In the genomic region with DNA sequence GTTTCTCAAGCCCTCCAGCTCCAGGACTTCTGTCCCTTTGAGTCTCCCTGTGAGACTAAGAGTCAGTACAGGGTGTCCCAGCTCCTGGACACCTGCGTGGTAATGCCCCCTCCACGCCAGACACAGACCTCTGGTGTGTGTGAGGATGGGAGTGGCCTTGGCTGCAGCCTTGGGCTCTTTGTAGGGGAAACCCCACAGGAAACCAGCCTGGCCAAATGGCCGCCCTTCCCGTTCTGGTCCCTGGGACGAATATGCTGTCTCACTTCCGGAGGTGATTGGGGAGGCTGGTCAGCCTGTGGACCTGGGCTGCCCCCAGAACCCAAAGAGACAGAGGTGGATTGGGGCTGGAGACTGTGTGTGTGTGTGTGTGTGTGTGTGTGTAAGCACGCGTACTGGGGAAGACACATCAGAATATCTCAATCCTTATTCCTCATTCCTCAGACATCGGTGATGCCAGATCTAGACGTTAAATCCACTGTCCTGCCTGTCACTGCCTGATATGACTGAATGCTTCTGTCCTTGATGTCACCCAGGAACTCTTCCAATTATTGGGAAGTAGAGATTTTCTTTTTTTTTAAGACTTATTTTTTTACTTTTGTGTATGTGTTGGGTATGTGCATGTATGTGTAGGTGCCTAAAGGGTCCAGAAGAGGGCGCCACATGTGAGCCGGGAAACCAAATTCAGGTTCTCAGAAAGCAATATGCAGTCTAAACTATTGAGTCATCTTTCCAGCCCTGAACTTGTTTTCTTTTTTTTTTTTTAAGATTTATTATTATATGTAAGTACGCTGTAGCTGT, we compare ENCODE assay signal across 8 mouse cellular contexts. TPM values are rescaled to one million over a fixed set of nuclear protein-coding genes. Genes with fewer than 3 reads are reported as not detected.
A peak's percentile ranks its signal among the peaks of the same experiment; 100 is the strongest.
DNase-seq lines count a peak whose midpoint lies in the region; ATAC-seq and TF ChIP-seq lines count a peak whose summit lies in the region.

No protein-coding gene starts in this region.

- H3K4me3 ChIP-seq in CH12.LX (replicated peaks in 1 of 3; ENCODE audit: low read depth in 2 of 3, low read length in 2 of 3, poor library complexity in 1 of 3): peak overlapping the region; percentile 26 to 96 (median 82)
- peak overlapping the region; percentile 46 for H3K4me3 ChIP-seq in forebrain, embryonic 16.5 days (replicated peaks; ENCODE audit: low read length)
- peak overlapping the region; percentile 34 for H3K4me3 ChIP-seq in hindbrain, embryonic 12.5 days
- peak overlapping the region; percentile 76 for H3K4me3 ChIP-seq in limb, embryonic 15.5 days
- peak overlapping the region; percentile 36 for H3K4me3 ChIP-seq in midbrain, embryonic 16.5 days (ENCODE audit: low read depth, low read length)

- peak overlapping the region; percentile 93 for H3K9ac ChIP-seq in CH12.LX (ENCODE audit: insufficient read depth, low read depth)
- H3K9ac ChIP-seq in forebrain, embryonic 16.5 days (replicated peaks; ENCODE audit: low read depth, low read length): peak overlapping the region; percentile 63
- peak overlapping the region; percentile 60 for H3K9ac ChIP-seq in hindbrain, embryonic 12.5 days
- H3K9ac ChIP-seq in limb, embryonic 15.5 days: peak overlapping the region; percentile 87
- peak overlapping the region; percentile 67; the same call in 1 of the 2 replicates for H3K9ac ChIP-seq in midbrain, embryonic 16.5 days (ENCODE audit: low read depth, low read length)

- 61% methylated on average over 13 of the region's 13 CpGs for WGBS in forebrain, embryonic 16.5 days
- 60% methylated on average over 13 of the region's 13 CpGs for WGBS in hindbrain, embryonic 12.5 days
- WGBS in limb, embryonic 15.5 days: 49% methylated on average over 13 of the region's 13 CpGs
- 59% methylated on average over 13 of the region's 13 CpGs for WGBS in midbrain, embryonic 16.5 days

- TF ChIP-seq RAD21 in CH12.LX (IDR thresholded peaks at IDR 0.05; ENCODE audit: low read depth, low read length): no peak

- no peaks in the 10 kb centered on the region for H3K9me3 ChIP-seq in CH12.LX (replicated peaks; ENCODE audit: low read length)
- no peaks in the 10 kb centered on the region for H3K9me3 ChIP-seq in forebrain, embryonic 16.5 days (ENCODE audit: control insufficient read depth, low read length)
- H3K9me3 ChIP-seq in hindbrain, embryonic 12.5 days (replicated peaks): no peaks in the 10 kb centered on the region
- H3K9me3 ChIP-seq in limb, embryonic 15.5 days: no peaks in the 10 kb centered on the region
- H3K9me3 ChIP-seq in midbrain, embryonic 16.5 days (replicated peaks; ENCODE audit: control insufficient read depth, low read length, poor library complexity, severe bottlenecking): no peaks in the 10 kb centered on the region

- TF ChIP-seq EP300 in CH12.LX (IDR thresholded peaks at IDR 0.05; ENCODE audit: low read length): peak; percentile 17

- H3K4me2 ChIP-seq in CH12.LX (ENCODE audit: insufficient read depth, low read depth, poor library complexity, severe bottlenecking): peak overlapping the region; percentile 84
- H3K4me2 ChIP-seq in forebrain, embryonic 16.5 days (ENCODE audit: low read length): peak overlapping the region; percentile 70
- H3K4me2 ChIP-seq in hindbrain, embryonic 12.5 days (replicated peaks): peak overlapping the region; percentile 63
- H3K4me2 ChIP-seq in limb, embryonic 15.5 days: peak overlapping the region; percentile 93
- H3K4me2 ChIP-seq in midbrain, embryonic 16.5 days (ENCODE audit: low read length): peak overlapping the region; percentile 65

- H3K79me2 ChIP-seq in CH12.LX (replicated peaks; ENCODE audit: control insufficient read depth, extremely low read depth, insufficient read depth, poor library complexity, severe bottlenecking): peaks cover 28% of the 10 kb centered on the region

- peaks cover 22 to 43% of the 10 kb centered on the region in 2 experiments for H3K36me3 ChIP-seq in CH12.LX (replicated peaks in 1 of 2; ENCODE audit: control insufficient read depth in 1 of 2, insufficient read depth in 1 of 2, low read length in 1 of 2)
- H3K36me3 ChIP-seq in forebrain, embryonic 16.5 days (ENCODE audit: control insufficient read depth, insufficient read depth): no peaks in the 10 kb centered on the region
- H3K36me3 ChIP-seq in hindbrain, embryonic 12.5 days: peaks cover 4% of the 10 kb centered on the region; the same call in 1 of the 2 replicates
- peaks cover 36% of the 10 kb centered on the region for H3K36me3 ChIP-seq in limb, embryonic 15.5 days
- no peaks in the 10 kb centered on the region for H3K36me3 ChIP-seq in midbrain, embryonic 16.5 days (ENCODE audit: control insufficient read depth, insufficient read depth, low read length)

- H3K27me3 ChIP-seq in CH12.LX (replicated peaks): no peaks in the 10 kb centered on the region
- H3K27me3 ChIP-seq in forebrain, embryonic 16.5 days (replicated peaks; ENCODE audit: control insufficient read depth, insufficient read depth, low read length): no peaks in the 10 kb centered on the region
- peaks cover 24% of the 10 kb centered on the region for H3K27me3 ChIP-seq in hindbrain, embryonic 12.5 days
- no peaks in the 10 kb centered on the region for H3K27me3 ChIP-seq in limb, embryonic 15.5 days
- peaks cover 11% of the 10 kb centered on the region; the same call in 1 of the 2 replicates for H3K27me3 ChIP-seq in midbrain, embryonic 16.5 days (ENCODE audit: control insufficient read depth, insufficient read depth, low read depth, low read length)

- peak; percentile 35 to 62; a peak in 3 of 4 replicates for TF ChIP-seq CTCF in CH12.LX (conservative IDR thresholded peaks at IDR 0.05 in 1 of 2, IDR thresholded peaks at IDR 0.05 in 1 of 2; ENCODE audit: low read depth in 2 of 2, low read length in 2 of 2)

- dilution Hi-C loops in CH12.LX (cut with MboI; ENCODE audit: extremely low pct_ligation_motif_present, extremely low pct_unique_long_range_greater_than_20kb, low sequenced_read_pairs): no loop called here

- H3K27ac ChIP-seq in CH12.LX (ENCODE audit: insufficient read depth, low read depth): peak overlapping the region; percentile 94
- H3K27ac ChIP-seq in forebrain, embryonic 16.5 days (ENCODE audit: low read length): peak overlapping the region; percentile 51
- peak overlapping the region; percentile 78 for H3K27ac ChIP-seq in hindbrain, embryonic 12.5 days
- H3K27ac ChIP-seq in limb, embryonic 15.5 days: peak overlapping the region; percentile 99
- H3K27ac ChIP-seq in midbrain, embryonic 16.5 days (ENCODE audit: low read length): peak overlapping the region; percentile 60

- H3K4me1 ChIP-seq in CH12.LX (ENCODE audit: control insufficient read depth in 1 of 2, insufficient read depth in 2 of 2): peaks cover 20 to 62% of the 10 kb centered on the region in 2 experiments
- H3K4me1 ChIP-seq in forebrain, embryonic 16.5 days (replicated peaks; ENCODE audit: control insufficient read depth, insufficient read depth, low read length): peaks cover 42% of the 10 kb centered on the region
- peaks cover 62% of the 10 kb centered on the region for H3K4me1 ChIP-seq in hindbrain, embryonic 12.5 days
- peaks cover 78% of the 10 kb centered on the region for H3K4me1 ChIP-seq in limb, embryonic 15.5 days
- peaks cover 20% of the 10 kb centered on the region for H3K4me1 ChIP-seq in midbrain, embryonic 16.5 days (ENCODE audit: control insufficient read depth, insufficient read depth, low read length)

- ATAC-seq in activated CD4-positive, CD25-positive, alpha-beta regulatory T cell, adult 4 months: peak; percentile 9
- 0 out of 2 replicates have a peak, but pooled peaks have one; percentile 4 for ATAC-seq in forebrain, embryonic 16.5 days
- ATAC-seq in hindbrain, embryonic 12.5 days (ENCODE audit: low FRiP score): no peak
- ATAC-seq in limb, embryonic 15.5 days (ENCODE audit: insufficient number of reproducible peaks, low FRiP score, low TSS enrichment, low read depth): no peak
- no peak for ATAC-seq in midbrain, embryonic 16.5 days

- TF ChIP-seq POLR2A in CH12.LX (IDR thresholded peaks at IDR 0.05; ENCODE audit: low read depth, low read length): peak; percentile 54; the same call in 1 of the 2 replicates

- in situ Hi-C loops in CH12.LX (cut with MboI; ENCODE audit: low pct_ligation_motif_present, low pct_unique_long_range_greater_than_20kb, low sequenced_read_pairs): loop anchor here (25.0 kb wide), 1 partner anchor 158 kb away; no protein-coding TSS in a partner anchor

- peak; percentile 68 for DNase-seq in CH12.LX (ENCODE audit: extremely low read depth)
- no peak for DNase-seq in right cerebral cortex, postnatal 25 days
- no peak for DNase-seq in cerebellum, postnatal 25 days

RNA-seq across cellular contexts. Expression of gene Nanos3, which starts 19.2 kb away (rescaled TPM):
- total RNA-seq in CH12.LX (2012; rRNA removed) (not detected in 2 replicates), CH12.LX (2014; rRNA removed) (not detected in 2 replicates)
- polyA plus RNA-seq in CH12.LX (2012; ENCODE audit: insufficient read length, low read depth): not detected in 2 replicates
- polyA plus RNA-seq in activated CD4-positive, CD25-positive, alpha-beta regulatory T cell, adult 4 months (2017; shearing (Covaris generic)): 1 to 10 TPM in 1 of 2 experiments, not detected in 1; 1.1 TPM
- 3.2 and 4.7 TPM in 2 replicates for polyA plus RNA-seq in forebrain, embryonic 16.5 days (2015; fragmentation: Nextera tagmentation; extraction: Ambion mirVana)
- 5.8 and 7.2 TPM in 2 replicates for polyA plus RNA-seq in hindbrain, embryonic 12.5 days (2016; fragmentation: Nextera tagmentation; extraction: Ambion mirVana)
- polyA plus RNA-seq in limb, embryonic 15.5 days (2015; fragmentation: Nextera tagmentation; extraction: Ambion mirVana): 1.8 and 3.0 TPM in 2 replicates
- 6.6 and 7.1 TPM in 2 replicates for polyA plus RNA-seq in midbrain, embryonic 16.5 days (2015; fragmentation: Nextera tagmentation; extraction: Ambion mirVana)

RNA-seq across cellular contexts. Expression of gene Zswim4, which starts 32.7 kb away (rescaled TPM):
- 6.3 and 9.7 TPM in 2 replicates for total RNA-seq in CH12.LX (2012; rRNA removed)
- total RNA-seq in CH12.LX (2014; rRNA removed): 4.7 and 4.9 TPM in 2 replicates
- polyA plus RNA-seq in CH12.LX (2012; ENCODE audit: insufficient read length, low read depth): 6.5 and 9.1 TPM in 2 replicates
- polyA plus RNA-seq in activated CD4-positive, CD25-positive, alpha-beta regulatory T cell, adult 4 months (2017; shearing (Covaris generic)): 1 to 10 TPM; 3.1 to 5.5 TPM
- polyA plus RNA-seq in forebrain, embryonic 16.5 days (2015; fragmentation: Nextera tagmentation; extraction: Ambion mirVana): 40.1 and 41.8 TPM in 2 replicates
- polyA plus RNA-seq in hindbrain, embryonic 12.5 days (2016; fragmentation: Nextera tagmentation; extraction: Ambion mirVana): 57.5 and 59.0 TPM in 2 replicates
- 13.5 and 15.1 TPM in 2 replicates for polyA plus RNA-seq in limb, embryonic 15.5 days (2015; fragmentation: Nextera tagmentation; extraction: Ambion mirVana)
- polyA plus RNA-seq in midbrain, embryonic 16.5 days (2015; fragmentation: Nextera tagmentation; extraction: Ambion mirVana): 22.4 and 26.4 TPM in 2 replicates

RNA-seq across cellular contexts. Expression of gene D8Ertd738e, which starts 45.3 kb away (rescaled TPM):
- total RNA-seq in CH12.LX (2012; rRNA removed) (225 and 266 TPM in 2 replicates), CH12.LX (2014; rRNA removed) (213 and 228 TPM in 2 replicates)
- 217 and 262 TPM in 2 replicates for polyA plus RNA-seq in CH12.LX (2012; ENCODE audit: insufficient read length, low read depth)
- polyA plus RNA-seq in activated CD4-positive, CD25-positive, alpha-beta regulatory T cell, adult 4 months (2017; shearing (Covaris generic)): 100 to 1,000 TPM; 382 to 385 TPM
- 214 and 231 TPM in 2 replicates for polyA plus RNA-seq in forebrain, embryonic 16.5 days (2015; fragmentation: Nextera tagmentation; extraction: Ambion mirVana)
- 255 and 266 TPM in 2 replicates for polyA plus RNA-seq in hindbrain, embryonic 12.5 days (2016; fragmentation: Nextera tagmentation; extraction: Ambion mirVana)
- 309 and 325 TPM in 2 replicates for polyA plus RNA-seq in limb, embryonic 15.5 days (2015; fragmentation: Nextera tagmentation; extraction: Ambion mirVana)
- polyA plus RNA-seq in midbrain, embryonic 16.5 days (2015; fragmentation: Nextera tagmentation; extraction: Ambion mirVana): 229 and 244 TPM in 2 replicates

RNA-seq across cellular contexts. Expression of gene Mri1, which starts 53.0 kb away (rescaled TPM):
- total RNA-seq in CH12.LX (2012; rRNA removed): 51.6 and 58.6 TPM in 2 replicates
- 79.7 and 102 TPM in 2 replicates for total RNA-seq in CH12.LX (2014; rRNA removed)
- polyA plus RNA-seq in CH12.LX (2012; ENCODE audit: insufficient read length, low read depth): 62.1 and 70.8 TPM in 2 replicates
- polyA plus RNA-seq in activated CD4-positive, CD25-positive, alpha-beta regulatory T cell, adult 4 months (2017; shearing (Covaris generic)): 10 to 100 TPM; 38.1 to 39.4 TPM
- 46.5 and 57.1 TPM in 2 replicates for polyA plus RNA-seq in forebrain, embryonic 16.5 days (2015; fragmentation: Nextera tagmentation; extraction: Ambion mirVana)
- polyA plus RNA-seq in hindbrain, embryonic 12.5 days (2016; fragmentation: Nextera tagmentation; extraction: Ambion mirVana): 57.3 and 62.9 TPM in 2 replicates
- polyA plus RNA-seq in limb, embryonic 15.5 days (2015; fragmentation: Nextera tagmentation; extraction: Ambion mirVana): 62.0 and 65.5 TPM in 2 replicates
- polyA plus RNA-seq in midbrain, embryonic 16.5 days (2015; fragmentation: Nextera tagmentation; extraction: Ambion mirVana): 41.1 and 43.4 TPM in 2 replicates

RNA-seq across cellular contexts. Expression of gene 4930432K21Rik, which starts 56.3 kb away (rescaled TPM):
- 0.04 TPM in 1 of 2 replicates, not detected in the other for total RNA-seq in CH12.LX (2012; rRNA removed)
- 0.09 TPM in 1 of 2 replicates, not detected in the other for total RNA-seq in CH12.LX (2014; rRNA removed)
- polyA plus RNA-seq in CH12.LX (2012; ENCODE audit: insufficient read length, low read depth): not detected in 2 replicates
- polyA plus RNA-seq in activated CD4-positive, CD25-positive, alpha-beta regulatory T cell, adult 4 months (2017; shearing (Covaris generic)): 1 to 10 TPM in 1 of 2 experiments, under 1 TPM in 1; 0.40 to 1.2 TPM
- polyA plus RNA-seq in forebrain, embryonic 16.5 days (2015; fragmentation: Nextera tagmentation; extraction: Ambion mirVana): 2.6 and 3.5 TPM in 2 replicates
- polyA plus RNA-seq in hindbrain, embryonic 12.5 days (2016; fragmentation: Nextera tagmentation; extraction: Ambion mirVana): 1.6 and 1.9 TPM in 2 replicates
- 1.1 and 1.3 TPM in 2 replicates for polyA plus RNA-seq in limb, embryonic 15.5 days (2015; fragmentation: Nextera tagmentation; extraction: Ambion mirVana)
- 2.1 and 2.5 TPM in 2 replicates for polyA plus RNA-seq in midbrain, embryonic 16.5 days (2015; fragmentation: Nextera tagmentation; extraction: Ambion mirVana)

Comparison
In these comparisons a context has a peak if more than half of its experiments do, and no peak if none do; other contexts are left out.
1. ATAC-seq: peak in activated CD4-positive, CD25-positive, alpha-beta regulatory T cell, adult 4 months (single experiment) and forebrain, embryonic 16.5 days (single experiment); none in hindbrain, embryonic 12.5 days (single experiment), limb, embryonic 15.5 days (single experiment) and midbrain, embryonic 16.5 days (single experiment).
2. Peak in every context shown above with its lines, with median percentiles within 50 percentile points of each other: H3K27ac ChIP-seq, H3K4me2 ChIP-seq, H3K4me3 ChIP-seq and H3K9ac ChIP-seq.